ENCODE assay signal across 8 mouse cellular contexts in the genomic region with DNA sequence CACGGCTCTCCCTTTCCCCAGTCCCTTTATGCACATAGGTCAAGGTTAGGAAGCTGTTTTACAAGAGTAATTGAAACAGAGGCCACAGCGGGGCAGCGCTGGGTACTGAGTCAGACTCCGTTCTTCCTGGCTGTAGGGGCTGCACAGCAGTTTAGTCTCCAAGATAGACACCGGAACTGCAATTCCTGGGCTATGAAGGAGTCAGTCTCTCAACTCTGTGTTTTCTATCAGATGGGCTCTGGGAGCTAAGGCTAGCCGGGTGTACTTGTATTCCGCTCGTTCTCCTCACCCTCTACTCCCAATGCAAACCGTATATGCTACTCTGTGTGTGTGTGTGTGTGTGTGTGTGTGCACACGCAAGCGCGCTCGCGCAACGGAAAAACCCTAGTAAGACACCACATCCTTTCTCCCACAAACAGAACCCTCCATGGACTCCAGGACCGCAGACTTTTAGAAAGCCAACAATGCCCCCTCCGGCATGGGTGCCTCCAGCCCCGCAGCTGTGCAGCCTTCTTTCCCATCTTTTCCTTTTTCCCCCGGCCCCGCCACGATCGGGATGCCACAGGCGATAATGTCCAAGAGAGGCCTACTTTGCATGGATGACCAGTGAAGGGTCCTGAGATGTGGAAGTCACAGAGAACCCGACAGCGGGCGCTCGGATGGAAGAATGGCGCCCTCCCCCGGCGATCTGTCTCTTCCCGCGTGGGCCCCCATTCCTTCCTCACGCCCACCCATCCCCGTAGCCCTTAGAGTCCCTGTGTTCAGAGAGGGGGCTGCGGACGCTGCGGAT. TPM values are rescaled to one million over a fixed set of nuclear protein-coding genes. Genes with fewer than 3 reads are reported as not detected.
A peak's percentile ranks its signal among the peaks of the same experiment; 100 is the strongest.
DNase-seq lines count a peak whose midpoint lies in the region; ATAC-seq and TF ChIP-seq lines count a peak whose summit lies in the region.

No protein-coding gene starts in this region.

- no peaks in the 10 kb centered on the region for H3K36me3 ChIP-seq in ES-Bruce4 (ENCODE audit: control insufficient read depth, insufficient read depth, low read length, poor library complexity, severe bottlenecking)
- H3K36me3 ChIP-seq in forebrain, embryonic 12.5 days (replicated peaks), result peaks cover 14% of the 10 kb centered on the region
- H3K36me3 ChIP-seq in lung, embryonic 15.5 days, result no peaks in the 10 kb centered on the region; the same call in 1 of the 2 replicates
- H3K36me3 ChIP-seq in neural tube, embryonic 15.5 days, result peaks cover 2% of the 10 kb centered on the region; the same call in 1 of the 2 replicates

- H3K9ac ChIP-seq in ES-Bruce4 (ENCODE audit: low read depth, poor library complexity, severe bottlenecking), result peak overlapping the region; percentile 13
- H3K9ac ChIP-seq in forebrain, embryonic 12.5 days, result peak overlapping the region; percentile 92
- peak overlapping the region; percentile 72 for H3K9ac ChIP-seq in lung, embryonic 15.5 days
- H3K9ac ChIP-seq in neural tube, embryonic 15.5 days (replicated peaks), result peak overlapping the region; percentile 94

- H3K4me3 ChIP-seq in ES-Bruce4 (ENCODE audit: low read depth, low read length), result peak overlapping the region; percentile 74
- peak overlapping the region; percentile 70 for H3K4me3 ChIP-seq in forebrain, embryonic 12.5 days (replicated peaks)
- H3K4me3 ChIP-seq in lung, embryonic 15.5 days, result peak overlapping the region; percentile 63
- H3K4me3 ChIP-seq in neural tube, embryonic 15.5 days (replicated peaks), result peak overlapping the region; percentile 60

- no peaks in the 10 kb centered on the region for H3K4me1 ChIP-seq in ES-Bruce4 (ENCODE audit: control insufficient read depth, insufficient read depth, low read length)
- peaks cover 41% of the 10 kb centered on the region for H3K4me1 ChIP-seq in forebrain, embryonic 12.5 days
- peaks cover 24% of the 10 kb centered on the region for H3K4me1 ChIP-seq in lung, embryonic 15.5 days
- H3K4me1 ChIP-seq in neural tube, embryonic 15.5 days, result peaks cover 40% of the 10 kb centered on the region

- intact Hi-C loops in heart, postnatal 14 days (cut with DNase I), result loop anchor here (2.0 to 5.0 kb wide), 6 partner anchors 21 to 275 kb away; a partner anchor contains a TSS

- TF ChIP-seq CTCF in ES-Bruce4 (IDR thresholded peaks at IDR 0.05; ENCODE audit: low read depth, low read length), result peak; percentile 19

- H3K4me2 ChIP-seq in forebrain, embryonic 12.5 days, result peak overlapping the region; percentile 83
- peak overlapping the region; percentile 96 for H3K4me2 ChIP-seq in lung, embryonic 15.5 days
- peak overlapping the region; percentile 78 for H3K4me2 ChIP-seq in neural tube, embryonic 15.5 days

- under 1% methylated on average over 37 of the region's 37 CpGs for WGBS in forebrain, embryonic 12.5 days
- WGBS in lung, embryonic 15.5 days, result 1% methylated on average over 37 of the region's 37 CpGs
- WGBS in neural tube, embryonic 15.5 days, result 1% methylated on average over 37 of the region's 37 CpGs

- H3K27me3 ChIP-seq in ES-Bruce4 (ENCODE audit: control insufficient read depth, insufficient read depth, low read length, poor library complexity, severe bottlenecking), result peaks cover 10% of the 10 kb centered on the region
- H3K27me3 ChIP-seq in forebrain, embryonic 12.5 days, result peaks cover 16% of the 10 kb centered on the region
- no peaks in the 10 kb centered on the region for H3K27me3 ChIP-seq in lung, embryonic 15.5 days
- H3K27me3 ChIP-seq in neural tube, embryonic 15.5 days (replicated peaks), result no peaks in the 10 kb centered on the region

- ATAC-seq in forebrain, embryonic 12.5 days (ENCODE audit: low FRiP score), result peak; percentile 18
- ATAC-seq in lung, embryonic 15.5 days (ENCODE audit: borderline replicate concordance, extremely low read depth, low FRiP score, low TSS enrichment), result peak; percentile 47; the same call in 1 of the 2 replicates
- ATAC-seq in neural tube, embryonic 15.5 days (ENCODE audit: low FRiP score), result peak; percentile 71

- no peak for TF ChIP-seq POLR2A in ES-Bruce4 (IDR thresholded peaks at IDR 0.05; ENCODE audit: insufficient read depth, low read length)

- no peaks in the 10 kb centered on the region for H3K9me3 ChIP-seq in ES-Bruce4 (replicated peaks; ENCODE audit: control insufficient read depth, insufficient read depth, low read length, poor library complexity, severe bottlenecking)
- H3K9me3 ChIP-seq in forebrain, embryonic 12.5 days, result no peaks in the 10 kb centered on the region
- no peaks in the 10 kb centered on the region for H3K9me3 ChIP-seq in lung, embryonic 15.5 days
- H3K9me3 ChIP-seq in neural tube, embryonic 15.5 days (replicated peaks), result no peaks in the 10 kb centered on the region

- H3K27ac ChIP-seq in ES-Bruce4 (ENCODE audit: insufficient read depth, low read length), result no peak overlapping the region
- H3K27ac ChIP-seq in forebrain, embryonic 12.5 days, result peak overlapping the region; percentile 87
- peak overlapping the region; percentile 84 for H3K27ac ChIP-seq in lung, embryonic 15.5 days
- H3K27ac ChIP-seq in neural tube, embryonic 15.5 days (replicated peaks), result peak overlapping the region; percentile 95

- TF ChIP-seq EP300 in ES-Bruce4 (IDR thresholded peaks at IDR 0.05; ENCODE audit: insufficient read depth, low read depth, low read length), result no peak

- peak; percentile 83 for DNase-seq in brain, adult 2 months (ENCODE audit: low read depth, low spot score)
- peak; percentile 57 to 67 for DNase-seq in heart, postnatal 14 days
- peak; percentile 52 for DNase-seq in layer of hippocampus, adult 9-11 months
- DNase-seq in thymus, postnatal 25 days, result peak; percentile 79

RNA-seq across cellular contexts. Expression of a gene that starts 0.7 kb away (rescaled TPM):
- polyA plus RNA-seq in ES-Bruce4 (2011; ENCODE audit: insufficient read depth, insufficient read length, low read depth, missing spikeins), result 4.6 and 4.9 TPM in 2 replicates
- 4.1 and 4.5 TPM in 2 replicates for polyA plus RNA-seq in forebrain, embryonic 12.5 days (2016; fragmentation: Nextera tagmentation; extraction: Ambion mirVana)
- 100 to 1,000 TPM; 318 to 323 TPM for total RNA-seq in heart, postnatal 14 days (2021)
- 8.1 and 9.0 TPM in 2 replicates for polyA plus RNA-seq in lung, embryonic 15.5 days (2015; fragmentation: Nextera tagmentation; extraction: Ambion mirVana)
- polyA plus RNA-seq in neural tube, embryonic 15.5 days (2015; fragmentation: Nextera tagmentation; extraction: Ambion mirVana), result 4.9 and 5.5 TPM in 2 replicates

Comparison
In these comparisons a context has a peak if more than half of its experiments do, and no peak if none do; other contexts are left out.
1. H3K9ac ChIP-seq: peak in every context shown above with its lines; median percentile 94 in neural tube, embryonic 15.5 days; 92 in forebrain, embryonic 12.5 days; 72 in lung, embryonic 15.5 days; 13 in ES-Bruce4.
2. ATAC-seq: peak in every context shown above with its lines; median percentile 71 in neural tube, embryonic 15.5 days; 47 in lung, embryonic 15.5 days; 18 in forebrain, embryonic 12.5 days.